Mouse (Mus musculus): ENCODE data around the gene Hbs1l. TPM values are rescaled to one million over a fixed set of nuclear protein-coding genes. Genes with fewer than 3 reads are reported as not detected.

Gene Hbs1l
- polyA plus RNA-seq, 1 experiment from 2014 or later = 92.5 TPM

GRCm38 (mm10) chr10:21376682-21377473 is 81.1 kb downstream of the Hbs1l start, which contains the start of gene Aldh8a1:
Gene Aldh8a1 (plus strand): TSS chr10:21377291.
- DNase-seq (no peak), ATAC-seq (ENCODE audit: insufficient read depth) (no peak)
- WGBS = 82% methylated on average over 13 of the region's 13 CpGs
- Histone ChIP-seq H3K4me2 (no peak within 1 kb of the TSS), H3K27me3 (ENCODE audit: insufficient read depth, low read length) (no peaks in the 10 kb centered on the region), H3K27ac (ENCODE audit: low read depth) (no peak within 1 kb of the TSS), H3K4me3 (ENCODE audit: low read depth, low read length) (no peak within 1 kb of the TSS), H3K9me3 (ENCODE audit: low read depth, low read length) (no peaks in the 10 kb centered on the region), H3K36me3 (ENCODE audit: insufficient read depth) (no peaks in the 10 kb centered on the region), H3K9ac (no peak within 1 kb of the TSS), H3K4me1 (ENCODE audit: insufficient read depth) (no peaks in the 10 kb centered on the region)
- TF ChIP-seq CTCF (IDR thresholded peaks at IDR 0.05; ENCODE audit: low read depth) = no peak

- no peak for ATAC-seq (ENCODE audit: insufficient read depth)
- TF ChIP-seq CTCF (IDR thresholded peaks at IDR 0.05; ENCODE audit: low read depth) = peak; percentile 57
- DNase-seq = peak; percentile 49
These were observed 82.6 kb downstream of the Hbs1l start for GRCm38 (mm10) chr10:21378196-21378944.

GRCm38 (mm10) chr10:21382914-21383313 is 87.1 kb downstream of the Hbs1l start:
- Histone ChIP-seq H3K27me3 (ENCODE audit: insufficient read depth, low read length) (no peaks in the 10 kb centered on the region), H3K4me2 (no peak overlapping the region), H3K4me3 (ENCODE audit: low read depth, low read length) (no peak overlapping the region), H3K4me1 (ENCODE audit: insufficient read depth) (no peaks in the 10 kb centered on the region), H3K27ac (ENCODE audit: low read depth) (no peak overlapping the region), H3K9me3 (ENCODE audit: low read depth, low read length) (no peaks in the 10 kb centered on the region), H3K36me3 (ENCODE audit: insufficient read depth) (no peaks in the 10 kb centered on the region), H3K9ac (no peak overlapping the region)
- 13% methylated on average over 6 of the region's 6 CpGs for WGBS
- DNase-seq = peak; percentile 94
- ATAC-seq (ENCODE audit: insufficient read depth) = no peak
- peak; percentile 82 for TF ChIP-seq CTCF (IDR thresholded peaks at IDR 0.05; ENCODE audit: low read depth)

More at GRCm38 (mm10) chr10:21378196-21378944, 82.6 kb downstream of the Hbs1l start:
- WGBS = 59% methylated on average over 9 of the region's 9 CpGs
- Histone ChIP-seq H3K27ac (ENCODE audit: low read depth) (no peak overlapping the region), H3K4me2 (no peak overlapping the region), H3K9me3 (ENCODE audit: low read depth, low read length) (no peaks in the 10 kb centered on the region), H3K9ac (no peak overlapping the region), H3K27me3 (ENCODE audit: insufficient read depth, low read length) (no peaks in the 10 kb centered on the region), H3K4me3 (ENCODE audit: low read depth, low read length) (no peak overlapping the region), H3K4me1 (ENCODE audit: insufficient read depth) (no peaks in the 10 kb centered on the region), H3K36me3 (ENCODE audit: insufficient read depth) (no peaks in the 10 kb centered on the region)

DNA sequence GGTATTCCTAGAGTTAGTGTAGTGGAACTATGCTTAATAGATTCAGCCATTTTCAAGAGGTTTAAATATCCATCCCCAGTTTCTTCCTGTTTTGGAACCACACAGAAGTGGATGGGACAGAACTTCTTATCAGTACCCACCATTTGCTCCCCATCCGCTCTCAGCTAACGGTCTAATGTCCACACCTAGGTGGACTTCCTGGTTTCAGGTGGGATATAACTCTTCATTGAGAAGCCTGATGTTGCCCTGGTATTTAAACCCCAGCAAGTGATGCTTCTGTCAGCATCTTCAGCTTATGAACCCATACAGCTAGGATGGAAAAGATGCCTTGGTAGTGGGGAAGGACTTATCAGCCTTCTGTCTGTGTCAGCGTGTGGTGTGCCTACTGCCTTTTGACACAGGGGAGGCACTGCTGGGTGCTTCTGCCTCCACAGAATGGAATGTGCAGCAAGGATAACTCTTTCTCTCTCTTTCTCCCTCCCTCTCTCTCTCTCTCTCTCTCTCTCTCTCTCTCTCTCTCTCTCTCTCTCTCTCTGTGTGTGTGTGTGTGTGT is 89.4 kb downstream of the Hbs1l start:
- TF ChIP-seq CTCF (IDR thresholded peaks at IDR 0.05; ENCODE audit: low read depth) = no peak
- ATAC-seq (ENCODE audit: insufficient read depth) = no peak
- no peak overlapping the region for H3K27ac ChIP-seq (ENCODE audit: low read depth)

DNA sequence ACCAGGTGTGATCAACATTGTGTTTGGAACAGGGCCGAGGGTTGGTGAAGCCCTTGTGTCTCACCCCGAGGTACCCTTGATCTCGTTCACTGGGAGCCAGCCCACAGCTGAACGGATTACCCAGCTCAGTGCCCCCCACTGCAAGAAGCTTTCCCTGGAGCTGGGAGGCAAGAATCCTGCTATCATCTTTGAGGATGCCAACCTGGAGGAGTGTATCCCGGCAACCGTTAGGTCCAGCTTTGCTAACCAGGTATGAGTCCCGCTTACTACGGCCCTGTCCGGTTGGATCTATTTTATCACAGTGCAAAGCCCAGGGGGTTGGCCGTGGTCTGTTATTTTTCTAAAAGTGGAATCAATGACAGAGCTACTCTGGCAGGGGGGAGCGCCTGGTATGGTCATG is 93.3 kb downstream of the Hbs1l start:
- H3K9me3 ChIP-seq (ENCODE audit: low read depth, low read length) = no peaks in the 10 kb centered on the region
- H3K9ac ChIP-seq = no peak overlapping the region
- no peaks in the 10 kb centered on the region for H3K36me3 ChIP-seq (ENCODE audit: insufficient read depth)
- no peaks in the 10 kb centered on the region for H3K4me1 ChIP-seq (ENCODE audit: insufficient read depth)
- no peaks in the 10 kb centered on the region for H3K27me3 ChIP-seq (ENCODE audit: insufficient read depth, low read length)
- H3K4me3 ChIP-seq (ENCODE audit: low read depth, low read length) = no peak overlapping the region
- H3K27ac ChIP-seq (ENCODE audit: low read depth) = no peak overlapping the region
- no peak overlapping the region for H3K4me2 ChIP-seq
- ATAC-seq (ENCODE audit: insufficient read depth) (no peak), DNase-seq (no peak)
- 78% methylated on average over 11 of the region's 11 CpGs for WGBS
- TF ChIP-seq CTCF (IDR thresholded peaks at IDR 0.05; ENCODE audit: low read depth) = no peak

More for the DNA sequence above, 89.4 kb downstream of the Hbs1l start:
- DNase-seq = no peak
- no peaks in the 10 kb centered on the region for H3K4me1 ChIP-seq (ENCODE audit: insufficient read depth)
- H3K27me3 ChIP-seq (ENCODE audit: insufficient read depth, low read length) = no peaks in the 10 kb centered on the region
- 60% methylated on average over 3 of the region's 3 CpGs for WGBS
- no peaks in the 10 kb centered on the region for H3K9me3 ChIP-seq (ENCODE audit: low read depth, low read length)
- H3K4me3 ChIP-seq (ENCODE audit: low read depth, low read length) = no peak overlapping the region
- H3K4me2 ChIP-seq = no peak overlapping the region
- no peaks in the 10 kb centered on the region for H3K36me3 ChIP-seq (ENCODE audit: insufficient read depth)
- no peak overlapping the region for H3K9ac ChIP-seq

GRCm38 (mm10) chr10:21390440-21390839 is 94.7 kb downstream of the Hbs1l start:
- H3K9me3 ChIP-seq (ENCODE audit: low read depth, low read length) = no peaks in the 10 kb centered on the region
- H3K4me2 ChIP-seq = no peak overlapping the region
- ATAC-seq (ENCODE audit: insufficient read depth) (no peak), DNase-seq (no peak)
- no peak overlapping the region for H3K27ac ChIP-seq (ENCODE audit: low read depth)
- H3K9ac ChIP-seq = no peak overlapping the region
- H3K4me1 ChIP-seq (ENCODE audit: insufficient read depth) = no peaks in the 10 kb centered on the region
- no peaks in the 10 kb centered on the region for H3K36me3 ChIP-seq (ENCODE audit: insufficient read depth)
- H3K4me3 ChIP-seq (ENCODE audit: low read depth, low read length) = no peak overlapping the region
- 75% methylated on average over 4 of the region's 4 CpGs for WGBS
- TF ChIP-seq CTCF (IDR thresholded peaks at IDR 0.05; ENCODE audit: low read depth) = no peak
- no peaks in the 10 kb centered on the region for H3K27me3 ChIP-seq (ENCODE audit: insufficient read depth, low read length)

- ATAC-seq (ENCODE audit: insufficient read depth) (no peak), DNase-seq (no peak)
- no peaks in the 10 kb centered on the region for H3K4me1 ChIP-seq (ENCODE audit: insufficient read depth)
- no peak for TF ChIP-seq CTCF (IDR thresholded peaks at IDR 0.05; ENCODE audit: low read depth)
- no peak overlapping the region for H3K4me3 ChIP-seq (ENCODE audit: low read depth, low read length)
- WGBS = 51% methylated on average over 4 of the region's 4 CpGs
- no peaks in the 10 kb centered on the region for H3K9me3 ChIP-seq (ENCODE audit: low read depth, low read length)
- H3K4me2 ChIP-seq = no peak overlapping the region
- no peaks in the 10 kb centered on the region for H3K36me3 ChIP-seq (ENCODE audit: insufficient read depth)
- H3K9ac ChIP-seq = no peak overlapping the region
- no peak overlapping the region for H3K27ac ChIP-seq (ENCODE audit: low read depth)
- no peaks in the 10 kb centered on the region for H3K27me3 ChIP-seq (ENCODE audit: insufficient read depth, low read length)
These were observed 95.5 kb downstream of the Hbs1l start for GRCm38 (mm10) chr10:21391286-21391685.

Measured in lung, embryonic 14.5 days (tissue).